Mouse (Mus musculus): Measurements from ENCODE around the gene Tmem30a. TPM values are rescaled to one million over a fixed set of nuclear protein-coding genes. Genes with fewer than 3 reads are reported as not detected.

Gene Tmem30a
- polyA plus RNA-seq, 1 experiment from 2014 or later, result 110 TPM

DNA sequence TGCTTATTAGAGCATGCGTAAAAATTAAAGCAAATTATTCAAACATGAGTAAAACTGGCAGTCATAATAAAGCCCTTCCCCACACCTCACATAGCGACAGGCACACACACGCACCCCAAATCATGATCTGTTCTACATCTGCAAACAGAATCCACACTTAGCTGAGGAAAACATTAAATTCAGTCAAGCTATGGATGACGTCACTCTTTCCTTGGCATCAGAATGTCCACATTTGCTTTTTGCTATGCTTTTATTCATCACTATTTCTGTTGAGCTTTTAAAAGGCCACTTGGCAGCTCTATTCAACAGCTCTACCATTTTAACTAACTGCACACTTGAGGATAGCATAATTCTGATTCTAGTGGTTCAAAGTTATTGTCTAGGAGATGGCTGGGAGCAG, 21.3 kb upstream of the Tmem30a start:
- Histone ChIP-seq H3K36me3 (no peaks in the 10 kb centered on the region), H3K4me1 (no peaks in the 10 kb centered on the region), H3K4me2 (replicated peaks) (no peak overlapping the region), H3K9me3 (no peaks in the 10 kb centered on the region), H3K9ac (replicated peaks) (no peak overlapping the region), H3K27ac (replicated peaks) (no peak overlapping the region), H3K27me3 (no peaks in the 10 kb centered on the region), H3K4me3 (no peak overlapping the region)
- no peak for ATAC-seq (replicated peaks)
- WGBS, result 70% methylated on average over 4 of the region's 4 CpGs

DNA sequence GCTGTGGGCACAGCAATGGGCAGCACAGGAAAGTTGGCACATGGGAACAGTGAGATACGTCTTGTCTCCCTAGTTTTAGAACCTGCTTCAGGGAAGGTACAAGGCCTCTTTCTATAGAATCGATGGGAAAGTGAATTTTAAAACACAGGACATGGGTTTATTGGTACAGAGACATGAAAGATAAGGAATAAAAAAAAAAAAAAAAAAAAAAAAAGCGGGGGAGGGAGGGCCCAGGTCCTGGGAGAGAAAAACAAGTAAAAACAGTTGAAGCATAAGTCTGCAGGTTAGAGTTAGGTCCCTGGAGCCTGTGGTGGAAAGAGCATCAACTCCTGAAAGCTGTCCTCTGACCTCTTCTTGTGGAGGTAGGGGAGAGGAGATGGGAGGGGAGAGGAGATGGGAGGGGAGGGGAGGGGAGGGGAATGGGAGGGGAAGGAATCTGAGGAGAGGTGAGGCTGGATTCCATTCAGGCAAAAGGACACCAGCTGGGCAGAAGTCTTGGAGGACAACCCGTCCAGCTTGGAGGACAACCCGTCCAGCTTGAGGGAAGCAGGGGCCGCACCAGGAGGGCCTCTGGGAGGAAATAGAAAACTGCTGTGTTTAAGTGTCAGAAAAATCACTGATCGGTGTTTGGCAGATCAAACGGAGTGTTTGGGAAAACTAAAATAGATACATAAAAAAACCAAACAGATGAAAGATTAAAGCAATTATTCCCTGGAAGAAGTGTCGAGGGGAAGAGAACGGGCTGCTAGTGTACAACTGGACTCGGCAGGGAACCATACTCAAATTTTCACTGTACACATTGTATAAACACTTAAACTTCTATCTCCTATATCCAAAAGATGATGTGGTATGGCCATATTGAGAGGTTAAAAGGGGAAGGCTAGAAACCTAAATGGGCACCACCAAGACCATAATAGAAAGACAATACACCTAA, 17.9 kb upstream of the Tmem30a start:
- H3K9ac ChIP-seq (replicated peaks), result no peak overlapping the region
- H3K36me3 ChIP-seq, result no peaks in the 10 kb centered on the region
- H3K27me3 ChIP-seq, result no peaks in the 10 kb centered on the region
- no peaks in the 10 kb centered on the region for H3K9me3 ChIP-seq
- H3K4me2 ChIP-seq (replicated peaks), result no peak overlapping the region
- 84% methylated on average over 10 of the region's 11 CpGs for WGBS
- H3K4me3 ChIP-seq, result no peak overlapping the region
- ATAC-seq (replicated peaks), result no peak
- H3K4me1 ChIP-seq, result no peaks in the 10 kb centered on the region
- no peak overlapping the region for H3K27ac ChIP-seq (replicated peaks)

DNA sequence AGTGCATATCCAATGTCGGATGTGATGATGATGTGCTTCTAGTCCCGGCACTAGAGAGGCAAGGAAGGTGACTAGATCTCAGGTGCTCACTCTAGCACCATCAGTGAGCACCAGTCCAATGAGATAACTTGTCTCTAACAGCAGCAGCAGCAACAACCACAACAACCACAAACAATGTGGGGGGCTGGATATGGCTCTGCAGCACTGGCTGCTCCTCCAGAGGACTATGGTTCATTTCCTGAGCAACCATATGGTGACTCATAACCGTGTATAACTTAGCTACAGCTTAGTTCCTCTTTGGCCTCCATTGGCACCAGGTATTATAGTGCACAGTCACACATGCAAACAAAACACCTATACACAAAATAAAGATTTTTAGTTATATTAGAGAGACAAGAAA, 17.2 kb upstream of the Tmem30a start:
- Histone ChIP-seq H3K9ac (replicated peaks) (no peak overlapping the region), H3K4me1 (no peaks in the 10 kb centered on the region), H3K27me3 (no peaks in the 10 kb centered on the region), H3K36me3 (no peaks in the 10 kb centered on the region), H3K9me3 (no peaks in the 10 kb centered on the region), H3K4me2 (replicated peaks) (no peak overlapping the region), H3K27ac (replicated peaks) (no peak overlapping the region), H3K4me3 (no peak overlapping the region)
- WGBS, result 87% methylated on average over 3 of the region's 3 CpGs
- no peak for ATAC-seq (replicated peaks)

DNA sequence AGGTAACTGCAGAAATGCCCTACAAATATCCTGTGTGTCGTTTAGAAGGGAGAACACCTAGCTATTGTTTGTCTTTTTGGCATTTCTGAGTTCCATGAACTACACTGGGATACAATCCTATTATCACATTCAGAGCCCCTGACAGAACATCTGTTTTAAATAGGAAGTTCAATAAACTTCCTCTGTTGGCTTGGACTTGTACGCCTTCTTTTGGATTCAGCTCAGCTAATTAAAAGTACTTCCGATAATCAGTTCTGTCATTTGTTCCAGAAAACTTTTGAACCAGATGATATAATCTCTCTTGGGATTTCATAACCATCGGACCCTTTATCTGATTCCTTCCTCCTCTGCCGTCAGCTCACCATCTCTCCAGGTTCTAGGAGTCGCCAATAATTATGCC, 16.1 kb upstream of the Tmem30a start:
- H3K27ac ChIP-seq (replicated peaks), result no peak overlapping the region
- H3K4me1 ChIP-seq, result no peaks in the 10 kb centered on the region
- no peak for ATAC-seq (replicated peaks)
- no peaks in the 10 kb centered on the region for H3K27me3 ChIP-seq
- no peak overlapping the region for H3K4me2 ChIP-seq (replicated peaks)
- H3K36me3 ChIP-seq, result no peaks in the 10 kb centered on the region
- no peaks in the 10 kb centered on the region for H3K9me3 ChIP-seq
- H3K9ac ChIP-seq (replicated peaks), result no peak overlapping the region
- no peak overlapping the region for H3K4me3 ChIP-seq
- WGBS, result 72% methylated on average over 6 of the region's 6 CpGs

DNA sequence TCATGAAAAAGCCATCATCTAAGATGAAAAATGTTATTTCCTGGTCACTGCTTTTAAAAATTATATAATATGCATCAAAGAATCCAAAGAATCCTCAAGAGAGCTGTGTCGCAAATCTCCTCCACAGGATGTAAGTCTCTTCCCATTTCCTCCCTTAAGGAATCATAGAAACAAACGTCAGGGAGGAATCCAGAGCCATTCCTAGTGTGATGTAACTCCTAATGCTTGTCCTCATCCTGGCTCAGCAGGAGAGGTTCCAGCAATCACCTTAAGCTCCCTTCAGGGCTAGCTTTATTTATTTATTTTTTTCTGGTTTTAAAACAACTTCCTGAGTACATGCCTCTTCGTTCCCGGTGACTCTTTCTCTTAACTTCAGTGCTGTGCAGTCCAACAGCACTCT, 13.9 kb upstream of the Tmem30a start:
- Histone ChIP-seq H3K27me3 (no peaks in the 10 kb centered on the region), H3K4me1 (no peaks in the 10 kb centered on the region), H3K36me3 (no peaks in the 10 kb centered on the region), H3K9me3 (no peaks in the 10 kb centered on the region), H3K9ac (replicated peaks) (no peak overlapping the region), H3K4me3 (no peak overlapping the region), H3K4me2 (replicated peaks) (no peak overlapping the region), H3K27ac (replicated peaks) (no peak overlapping the region)
- no peak for ATAC-seq (replicated peaks)
- 49% methylated on average over 4 of the region's 4 CpGs for WGBS

DNA sequence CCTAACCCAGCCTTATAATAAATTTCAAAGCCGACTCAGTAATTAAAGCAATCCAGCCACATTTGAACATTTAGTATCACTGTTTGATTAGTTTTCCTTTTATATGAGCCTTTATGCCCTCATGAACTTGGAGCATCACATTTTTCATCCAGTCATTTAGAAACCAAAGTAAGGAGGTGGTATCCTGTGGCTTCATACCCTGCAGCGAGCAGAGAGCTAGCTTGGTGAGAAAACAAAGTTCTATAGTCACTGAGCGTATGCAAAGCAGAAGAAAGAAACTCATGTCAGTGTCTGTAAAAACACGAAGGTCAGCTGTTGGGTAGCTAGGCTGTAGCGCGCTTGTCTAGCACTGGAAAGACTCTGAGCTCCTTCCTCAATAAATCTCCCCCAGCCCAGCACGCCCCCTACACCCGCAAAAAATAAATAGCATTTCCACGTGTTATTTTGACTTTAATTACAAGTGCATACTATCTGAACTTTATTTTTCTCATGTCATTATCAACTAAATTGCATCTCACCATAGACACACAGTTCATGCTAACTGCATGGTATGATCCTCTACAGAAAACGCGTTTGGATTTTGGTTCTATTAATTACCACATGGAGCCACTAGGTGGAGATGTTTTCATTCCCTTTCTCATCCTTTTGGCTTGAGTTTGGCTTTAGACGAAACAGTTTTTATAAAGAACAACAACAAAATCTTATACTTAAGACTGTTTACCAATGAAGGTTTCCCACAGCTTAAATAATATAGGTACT, 13.2 kb upstream of the Tmem30a start:
- ATAC-seq (replicated peaks), result peak; percentile 72; the same call in 1 of the 2 replicates
- WGBS, result 51% methylated on average over 12 of the region's 12 CpGs
- no peaks in the 10 kb centered on the region for H3K4me1 ChIP-seq
- no peak overlapping the region for H3K9ac ChIP-seq (replicated peaks)
- H3K4me3 ChIP-seq, result no peak overlapping the region
- H3K27ac ChIP-seq (replicated peaks), result no peak overlapping the region
- H3K4me2 ChIP-seq (replicated peaks), result no peak overlapping the region
- H3K9me3 ChIP-seq, result no peaks in the 10 kb centered on the region
- H3K36me3 ChIP-seq, result no peaks in the 10 kb centered on the region
- H3K27me3 ChIP-seq, result no peaks in the 10 kb centered on the region

DNA sequence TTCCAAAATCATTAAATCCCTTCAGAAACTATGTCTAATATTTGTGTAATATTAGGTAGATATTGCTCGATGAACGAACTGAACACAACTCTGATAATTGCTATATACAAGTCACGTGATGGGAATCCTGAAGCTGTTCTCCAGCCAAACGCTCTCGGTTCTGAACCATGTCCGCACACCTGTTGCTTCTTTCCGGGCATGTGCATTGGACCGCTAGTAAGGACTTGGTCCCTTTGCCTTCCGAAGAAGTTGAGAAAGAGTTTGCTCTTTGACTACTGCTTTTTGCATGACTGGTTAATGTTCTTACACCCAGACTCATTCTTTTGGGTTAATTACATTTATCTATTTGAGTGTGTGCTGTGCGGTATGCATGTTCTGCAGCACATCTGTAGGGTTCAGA, 12.1 kb upstream of the Tmem30a start:
- H3K4me1 ChIP-seq, result no peaks in the 10 kb centered on the region
- H3K9me3 ChIP-seq, result no peaks in the 10 kb centered on the region
- no peak overlapping the region for H3K4me3 ChIP-seq
- ATAC-seq (replicated peaks), result no peak
- H3K36me3 ChIP-seq, result no peaks in the 10 kb centered on the region
- no peaks in the 10 kb centered on the region for H3K27me3 ChIP-seq
- H3K4me2 ChIP-seq (replicated peaks), result no peak overlapping the region
- H3K27ac ChIP-seq (replicated peaks), result no peak overlapping the region
- H3K9ac ChIP-seq (replicated peaks), result no peak overlapping the region
- WGBS, result 91% methylated on average over 10 of the region's 10 CpGs

DNA sequence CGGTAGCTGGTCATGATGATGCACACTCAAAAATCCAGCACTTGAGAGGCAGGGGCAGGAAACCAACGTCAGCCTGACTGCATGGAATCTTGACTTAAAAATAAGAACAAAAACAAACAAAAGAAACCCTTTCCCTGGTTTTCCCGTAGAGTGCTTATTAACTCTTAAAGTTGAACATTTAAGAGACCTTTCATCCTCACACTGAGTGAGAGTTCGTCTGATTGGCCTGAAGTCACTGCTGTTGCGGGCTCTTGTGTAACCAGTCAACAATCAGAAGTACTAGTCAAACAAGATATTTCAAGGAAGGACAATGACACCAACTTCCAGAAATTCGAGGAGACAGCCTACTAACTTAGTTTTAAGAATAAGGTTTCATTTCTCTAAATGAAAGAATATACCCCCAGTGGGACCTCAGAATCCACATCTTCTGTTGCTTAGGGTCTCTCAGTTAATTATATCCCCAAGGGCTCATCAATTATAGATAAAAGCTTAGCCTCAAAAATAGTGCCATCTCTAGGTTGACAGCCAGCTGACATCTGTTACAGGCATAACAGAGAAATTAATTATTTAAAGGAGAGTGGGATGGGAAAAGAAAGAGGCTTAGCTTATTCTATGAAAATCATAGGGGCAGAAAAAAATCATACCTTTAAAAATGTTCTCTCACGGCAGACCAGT, 3.3 kb upstream of the Tmem30a start:
- H3K4me2 ChIP-seq (replicated peaks), result no peak overlapping the region
- H3K4me3 ChIP-seq, result no peak overlapping the region
- no peaks in the 10 kb centered on the region for H3K27me3 ChIP-seq
- peaks cover 9% of the 10 kb centered on the region for H3K4me1 ChIP-seq
- 75% methylated on average over 7 of the region's 7 CpGs for WGBS
- ATAC-seq (replicated peaks), result no peak
- H3K9me3 ChIP-seq, result no peaks in the 10 kb centered on the region
- H3K27ac ChIP-seq (replicated peaks), result no peak overlapping the region
- H3K9ac ChIP-seq (replicated peaks), result no peak overlapping the region
- no peaks in the 10 kb centered on the region for H3K36me3 ChIP-seq

DNA sequence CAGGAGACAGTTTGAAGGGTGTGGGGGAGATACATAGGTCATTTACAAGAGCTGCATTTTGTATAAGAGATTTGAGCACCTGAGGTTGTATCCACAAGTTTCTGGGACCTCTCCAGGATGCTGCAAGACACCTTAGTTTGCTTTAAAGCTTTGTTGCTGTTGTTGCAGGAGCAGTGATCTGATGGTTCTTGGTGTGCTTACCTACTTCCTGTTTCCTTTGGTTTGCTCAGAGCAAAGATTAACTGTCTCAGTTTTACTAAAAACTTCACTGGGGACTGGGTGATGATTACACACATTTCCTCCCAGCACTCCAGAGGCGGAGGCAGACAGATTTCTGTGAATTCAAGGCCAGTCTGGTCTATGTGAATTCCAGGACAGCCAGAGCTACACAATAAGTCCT, 1.8 kb upstream of the Tmem30a start:
- no peak overlapping the region for H3K9ac ChIP-seq (replicated peaks)
- no peaks in the 10 kb centered on the region for H3K36me3 ChIP-seq
- H3K27ac ChIP-seq (replicated peaks), result no peak overlapping the region
- ATAC-seq (replicated peaks), result no peak
- no peak overlapping the region for H3K4me2 ChIP-seq (replicated peaks)
- no peak overlapping the region for H3K4me3 ChIP-seq
- WGBS, result 93% methylated on average over 1 of the region's 1 CpGs
- H3K4me1 ChIP-seq, result peaks cover 19% of the 10 kb centered on the region
- H3K27me3 ChIP-seq, result no peaks in the 10 kb centered on the region
- no peaks in the 10 kb centered on the region for H3K9me3 ChIP-seq

DNA sequence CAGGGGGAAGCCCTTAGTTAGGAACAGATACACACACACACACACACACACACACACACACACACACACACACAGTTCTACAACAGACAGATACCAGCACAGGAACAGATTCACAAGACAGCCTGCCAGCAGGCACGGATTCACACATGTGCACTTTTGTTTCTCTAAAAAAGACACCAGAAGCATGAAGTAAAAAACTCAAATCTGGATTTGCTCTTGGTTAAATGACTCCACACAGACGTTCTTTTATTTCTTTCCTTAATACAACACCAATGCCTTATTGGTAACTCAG, 7.6 kb downstream of the Tmem30a start:
- WGBS, result 70% methylated on average over 2 of the region's 2 CpGs
- ATAC-seq (replicated peaks), result no peak
- Histone ChIP-seq H3K4me3 (no peak overlapping the region), H3K36me3 (no peaks in the 10 kb centered on the region), H3K4me1 (peaks cover 28% of the 10 kb centered on the region), H3K27ac (replicated peaks) (no peak overlapping the region), H3K4me2 (replicated peaks) (no peak overlapping the region), H3K9ac (replicated peaks) (no peak overlapping the region), H3K9me3 (no peaks in the 10 kb centered on the region), H3K27me3 (no peaks in the 10 kb centered on the region)

DNA sequence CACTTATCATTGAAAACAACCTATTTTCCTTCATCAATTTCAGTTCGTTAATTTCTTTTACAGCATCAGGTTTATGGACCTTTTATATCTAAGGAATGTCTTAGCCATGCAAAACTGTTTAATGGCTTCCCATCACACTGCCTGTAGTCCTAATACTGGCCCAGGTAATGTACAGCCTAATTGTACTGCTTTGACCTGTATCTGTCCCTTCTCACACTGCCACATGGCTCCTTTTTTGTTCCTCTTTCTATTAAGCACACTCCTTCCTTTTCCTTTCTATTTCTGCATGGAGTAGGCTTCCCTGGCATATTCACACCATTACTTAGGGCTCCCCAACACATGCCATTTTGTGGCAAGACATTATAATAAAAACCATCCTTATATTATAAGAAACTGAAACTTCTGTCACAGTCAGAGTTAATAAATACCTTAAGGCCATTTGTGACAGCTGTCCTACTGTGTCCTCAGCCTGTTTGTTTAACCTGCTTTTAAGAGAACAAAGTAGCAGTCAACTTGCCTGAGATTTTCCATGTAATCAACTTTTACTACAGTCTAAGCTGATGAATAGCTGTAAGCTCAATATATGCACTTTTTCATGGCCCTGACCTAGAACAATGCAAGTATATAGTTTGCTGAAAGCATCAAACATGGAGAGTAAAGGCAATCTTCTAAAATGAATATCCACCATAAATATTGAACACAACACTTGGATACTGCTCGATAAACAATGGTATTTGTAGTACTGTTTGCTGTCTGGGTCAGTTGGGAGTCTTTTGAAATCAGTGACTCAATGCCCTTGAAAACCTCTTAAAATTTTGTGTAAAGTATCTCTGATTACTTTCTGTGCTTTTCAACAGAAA, 8.1 kb downstream of the Tmem30a start:
- ATAC-seq (replicated peaks), result no peak
- H3K36me3 ChIP-seq, result no peaks in the 10 kb centered on the region
- H3K9ac ChIP-seq (replicated peaks), result no peak overlapping the region
- WGBS, result 80% methylated on average over 2 of the region's 2 CpGs
- H3K4me2 ChIP-seq (replicated peaks), result no peak overlapping the region
- H3K27ac ChIP-seq (replicated peaks), result no peak overlapping the region
- peaks cover 25% of the 10 kb centered on the region for H3K4me1 ChIP-seq
- no peaks in the 10 kb centered on the region for H3K27me3 ChIP-seq
- no peaks in the 10 kb centered on the region for H3K9me3 ChIP-seq
- H3K4me3 ChIP-seq, result no peak overlapping the region

All from forebrain, embryonic 15.5 days (tissue).